Mouse (Mus musculus): ENCODE results near the gene Gskip. TPM values are rescaled to one million over a fixed set of nuclear protein-coding genes. Genes with fewer than 3 reads are reported as not detected.
A peak's percentile ranks its signal among the peaks of the same experiment; 100 is the strongest.

Gskip gene
- polyA plus RNA-seq (2015; fragmentation: Nextera tagmentation; extraction: Ambion mirVana): 34.2 and 36.7 TPM in 2 replicates

GRCm38 (mm10) chr12:105683933-105684901, at the start of gene Gskip:
Gene Gskip (plus strand): TSS chr12:105684829.
- H3K4me2 ChIP-seq: peak within 1 kb of the TSS; percentile 88
- H3K27me3 ChIP-seq: no peaks in the 10 kb centered on the region
- peak; percentile 60 for ATAC-seq (ENCODE audit: insufficient number of reproducible peaks, insufficient read depth, low FRiP score, low TSS enrichment, low read depth)
- peak within 1 kb of the TSS; percentile 95 for H3K9ac ChIP-seq
- H3K27ac ChIP-seq: peak within 1 kb of the TSS; percentile 91
- H3K4me1 ChIP-seq: peaks cover 28% of the 10 kb centered on the region
- no peaks in the 10 kb centered on the region for H3K9me3 ChIP-seq
- H3K36me3 ChIP-seq: peaks cover 2% of the 10 kb centered on the region
- under 1% methylated on average over 41 of the region's 41 CpGs for WGBS
- peak within 1 kb of the TSS; percentile 94 for H3K4me3 ChIP-seq

GRCm38 (mm10) chr12:105636551-105636950, 48.1 kb upstream of the Gskip start:
- WGBS: 92% methylated on average over 9 of the region's 9 CpGs
- no peak for ATAC-seq (ENCODE audit: insufficient number of reproducible peaks, insufficient read depth, low FRiP score, low TSS enrichment, low read depth)
- Histone ChIP-seq H3K9ac (no peak overlapping the region), H3K9me3 (no peaks in the 10 kb centered on the region), H3K27me3 (no peaks in the 10 kb centered on the region), H3K4me3 (no peak overlapping the region), H3K36me3 (peaks cover 93% of the 10 kb centered on the region), H3K4me1 (no peaks in the 10 kb centered on the region), H3K4me2 (no peak overlapping the region), H3K27ac (no peak overlapping the region)

- 77% methylated on average over 4 of the region's 4 CpGs for WGBS
- no peak for ATAC-seq (ENCODE audit: insufficient number of reproducible peaks, insufficient read depth, low FRiP score, low TSS enrichment, low read depth)
- H3K27ac ChIP-seq: no peak overlapping the region
- no peaks in the 10 kb centered on the region for H3K27me3 ChIP-seq
- no peak overlapping the region for H3K9ac ChIP-seq
- no peak overlapping the region for H3K4me2 ChIP-seq
- H3K9me3 ChIP-seq: no peaks in the 10 kb centered on the region
- no peak overlapping the region for H3K4me3 ChIP-seq
- peaks cover 97% of the 10 kb centered on the region for H3K36me3 ChIP-seq
- H3K4me1 ChIP-seq: no peaks in the 10 kb centered on the region
Measured at GRCm38 (mm10) chr12:105637554-105637953, 47.1 kb upstream of the Gskip start.

GRCm38 (mm10) chr12:105642770-105643321, 41.8 kb upstream of the Gskip start:
- no peak overlapping the region for H3K4me2 ChIP-seq
- H3K36me3 ChIP-seq: peaks cover 96% of the 10 kb centered on the region
- no peak overlapping the region for H3K27ac ChIP-seq
- WGBS: 94% methylated on average over 11 of the region's 11 CpGs
- no peaks in the 10 kb centered on the region for H3K9me3 ChIP-seq
- no peak overlapping the region for H3K4me3 ChIP-seq
- no peaks in the 10 kb centered on the region for H3K27me3 ChIP-seq
- H3K4me1 ChIP-seq: no peaks in the 10 kb centered on the region
- H3K9ac ChIP-seq: no peak overlapping the region
- ATAC-seq (ENCODE audit: insufficient number of reproducible peaks, insufficient read depth, low FRiP score, low TSS enrichment, low read depth): no peak

- no peaks in the 10 kb centered on the region for H3K9me3 ChIP-seq
- no peak for ATAC-seq (ENCODE audit: insufficient number of reproducible peaks, insufficient read depth, low FRiP score, low TSS enrichment, low read depth)
- WGBS: 89% methylated on average over 7 of the region's 7 CpGs
- no peak overlapping the region for H3K9ac ChIP-seq
- H3K4me1 ChIP-seq: no peaks in the 10 kb centered on the region
- H3K4me2 ChIP-seq: no peak overlapping the region
- H3K27ac ChIP-seq: no peak overlapping the region
- no peak overlapping the region for H3K4me3 ChIP-seq
- H3K27me3 ChIP-seq: no peaks in the 10 kb centered on the region
- peaks cover 93% of the 10 kb centered on the region for H3K36me3 ChIP-seq
Measured at GRCm38 (mm10) chr12:105655850-105656249, 28.8 kb upstream of the Gskip start.

- peaks cover 46% of the 10 kb centered on the region for H3K36me3 ChIP-seq
- H3K4me3 ChIP-seq: no peak overlapping the region
- ATAC-seq (ENCODE audit: insufficient number of reproducible peaks, insufficient read depth, low FRiP score, low TSS enrichment, low read depth): no peak
- H3K4me2 ChIP-seq: no peak overlapping the region
- no peak overlapping the region for H3K9ac ChIP-seq
- no peaks in the 10 kb centered on the region for H3K27me3 ChIP-seq
- H3K4me1 ChIP-seq: no peaks in the 10 kb centered on the region
- H3K9me3 ChIP-seq: no peaks in the 10 kb centered on the region
- H3K27ac ChIP-seq: no peak overlapping the region
- 95% methylated on average over 8 of the region's 8 CpGs for WGBS
Measured at GRCm38 (mm10) chr12:105676274-105676673, 8.4 kb upstream of the Gskip start.

- 85% methylated on average over 7 of the region's 7 CpGs for WGBS
- Histone ChIP-seq H3K4me1 (peaks cover 10% of the 10 kb centered on the region; the same call in 1 of the 2 replicates), H3K9ac (no peak overlapping the region), H3K27me3 (no peaks in the 10 kb centered on the region), H3K4me2 (no peak overlapping the region), H3K4me3 (no peak overlapping the region), H3K9me3 (no peaks in the 10 kb centered on the region), H3K36me3 (peaks cover 41% of the 10 kb centered on the region), H3K27ac (no peak overlapping the region)
- ATAC-seq (ENCODE audit: insufficient number of reproducible peaks, insufficient read depth, low FRiP score, low TSS enrichment, low read depth): no peak
Measured at GRCm38 (mm10) chr12:105678211-105678610, 6.4 kb upstream of the Gskip start.

- Histone ChIP-seq H3K4me1 (peaks cover 16% of the 10 kb centered on the region), H3K9me3 (no peaks in the 10 kb centered on the region), H3K9ac (no peak overlapping the region), H3K36me3 (peaks cover 35% of the 10 kb centered on the region), H3K4me2 (no peak overlapping the region), H3K27ac (no peak overlapping the region), H3K4me3 (no peak overlapping the region), H3K27me3 (no peaks in the 10 kb centered on the region)
- ATAC-seq (ENCODE audit: insufficient number of reproducible peaks, insufficient read depth, low FRiP score, low TSS enrichment, low read depth): no peak
- 91% methylated on average over 3 of the region's 3 CpGs for WGBS
Measured at GRCm38 (mm10) chr12:105678762-105679161, 5.9 kb upstream of the Gskip start.

- peak within 1 kb of the TSS; percentile 94 for H3K4me3 ChIP-seq
- H3K36me3 ChIP-seq: peaks cover 11% of the 10 kb centered on the region
- H3K9me3 ChIP-seq: no peaks in the 10 kb centered on the region
- H3K27me3 ChIP-seq: no peaks in the 10 kb centered on the region
- H3K27ac ChIP-seq: peak within 1 kb of the TSS; percentile 91
- WGBS: under 1% methylated on average over 73 of the region's 73 CpGs
- peak within 1 kb of the TSS; percentile 95 for H3K9ac ChIP-seq
- H3K4me1 ChIP-seq: peaks cover 28% of the 10 kb centered on the region
- H3K4me2 ChIP-seq: peak within 1 kb of the TSS; percentile 88
- peak; percentile 83 for ATAC-seq (ENCODE audit: insufficient number of reproducible peaks, insufficient read depth, low FRiP score, low TSS enrichment, low read depth)
Measured at GRCm38 (mm10) chr12:105685001-105685691, 517 bp downstream of the Gskip start, which contains the start of gene Atg2b. Gene Atg2b (minus strand): TSS chr12:105685211.

- Histone ChIP-seq H3K36me3 (peaks cover 22% of the 10 kb centered on the region), H3K9ac (no peak overlapping the region), H3K4me2 (no peak overlapping the region), H3K4me3 (no peak overlapping the region; the same call in 1 of the 2 replicates), H3K27me3 (no peaks in the 10 kb centered on the region), H3K4me1 (peaks cover 28% of the 10 kb centered on the region), H3K27ac (no peak overlapping the region), H3K9me3 (no peaks in the 10 kb centered on the region)
- ATAC-seq (ENCODE audit: insufficient number of reproducible peaks, insufficient read depth, low FRiP score, low TSS enrichment, low read depth): no peak
- 93% methylated on average over 3 of the region's 3 CpGs for WGBS
Measured at GRCm38 (mm10) chr12:105686791-105687190, 2.2 kb downstream of the Gskip start.

- H3K36me3 ChIP-seq: peaks cover 28% of the 10 kb centered on the region
- ATAC-seq (ENCODE audit: insufficient number of reproducible peaks, insufficient read depth, low FRiP score, low TSS enrichment, low read depth): no peak
- H3K9ac ChIP-seq: no peak overlapping the region
- peaks cover 24% of the 10 kb centered on the region for H3K4me1 ChIP-seq
- WGBS: 89% methylated on average over 4 of the region's 4 CpGs
- no peak overlapping the region for H3K4me3 ChIP-seq
- H3K27me3 ChIP-seq: no peaks in the 10 kb centered on the region
- no peak overlapping the region for H3K4me2 ChIP-seq
- no peaks in the 10 kb centered on the region for H3K9me3 ChIP-seq
- no peak overlapping the region for H3K27ac ChIP-seq
Measured at GRCm38 (mm10) chr12:105687416-105687815, 2.8 kb downstream of the Gskip start.
